Mouse (Mus musculus) hindbrain, embryonic 11.5 days (tissue): ENCODE measurements around the gene Dusp28. TPM values are rescaled to one million over a fixed set of nuclear protein-coding genes. Genes with fewer than 3 reads are reported as not detected.
A peak's percentile ranks its signal among the peaks of the same experiment; 100 is the strongest.

Experiments used
- ATAC-seq: fragments of 200-750 bp; cut with Nextera tagmentation; 2 replicates; pipeline ENCODE4 v1.8.0; 2017; ENCODE audit warnings: mild to moderate bottlenecking, moderate TSS enrichment, moderate library complexity; ENCODE audit not compliant: low FRiP score
- DNase-seq: peaks from one replicate; pipeline ENCODE4 v3.0.0-alpha.2; 2015; ENCODE audit warnings: low spot score
- H3K27ac ChIP-seq: fragments of 300-500 bp; sonication (generic); 2 replicates; pipeline ENCODE4 v1.5.1; 2014; ENCODE audit warnings: mild to moderate bottlenecking, low read depth, low read length
- H3K27me3 ChIP-seq: fragments of 300-500 bp; sonication (generic); 2 replicates; pipeline ENCODE4 v1.6.1; 2014; ENCODE audit warnings: mild to moderate bottlenecking, low read length, moderate library complexity, mixed read lengths; ENCODE audit not compliant: control insufficient read depth, insufficient read depth
- H3K36me3 ChIP-seq: fragments of 300-500 bp; sonication (generic); 2 replicates; pipeline ENCODE4 v1.6.1; 2014; ENCODE audit warnings: mild to moderate bottlenecking, low read length, moderate library complexity, mixed read lengths; ENCODE audit not compliant: control insufficient read depth, insufficient read depth
- H3K4me1 ChIP-seq: fragments of 300-500 bp; sonication (generic); replicated peaks from 2 replicates; pipeline ENCODE4 v1.6.1; 2014; ENCODE audit warnings: low read length, mixed read lengths; ENCODE audit not compliant: control insufficient read depth, insufficient read depth
- H3K4me2 ChIP-seq: fragments of 300-500 bp; sonication (generic); replicated peaks from 2 replicates; pipeline ENCODE4 v1.6.1; 2014; ENCODE audit warnings: mild to moderate bottlenecking, low read depth, low read length
- H3K4me3 ChIP-seq: fragments of 300-500 bp; sonication (generic); 2 replicates; pipeline ENCODE4 v1.5.1; 2014; ENCODE audit warnings: low read depth, low read length
- H3K9ac ChIP-seq: fragments of 300-500 bp; sonication (generic); 2 replicates; pipeline ENCODE4 v1.6.1; 2014; ENCODE audit warnings: low read depth, low read length
- H3K9me3 ChIP-seq: fragments of 300-500 bp; sonication (generic); 2 replicates; pipeline ENCODE4 v1.6.1; 2016; ENCODE audit warnings: low read length; ENCODE audit not compliant: control insufficient read depth
- WGBS: fragments of 180-500 bp; shearing (Covaris S2); extraction: QIAGEN DNeasy Blood & Tissue Kit; methylation state at CpG from one replicate; pipeline ENCODE4 v1.1.7; 2014; 5-methylcytosine and 5-hydroxymethylcytosine counted together
- polyA plus RNA-seq: library from polyadenylated mRNA; unstranded; fragments of >200 nt; fragmentation: Nextera tagmentation; extraction: Ambion mirVana; gene quantifications from 2 replicates; pipeline ENCODE4 v1.2.1, GENCODE M21; 2014

Gene Dusp28
- polyA plus RNA-seq, 1 experiment from 2014 or later: 8.5 TPM

DNA sequence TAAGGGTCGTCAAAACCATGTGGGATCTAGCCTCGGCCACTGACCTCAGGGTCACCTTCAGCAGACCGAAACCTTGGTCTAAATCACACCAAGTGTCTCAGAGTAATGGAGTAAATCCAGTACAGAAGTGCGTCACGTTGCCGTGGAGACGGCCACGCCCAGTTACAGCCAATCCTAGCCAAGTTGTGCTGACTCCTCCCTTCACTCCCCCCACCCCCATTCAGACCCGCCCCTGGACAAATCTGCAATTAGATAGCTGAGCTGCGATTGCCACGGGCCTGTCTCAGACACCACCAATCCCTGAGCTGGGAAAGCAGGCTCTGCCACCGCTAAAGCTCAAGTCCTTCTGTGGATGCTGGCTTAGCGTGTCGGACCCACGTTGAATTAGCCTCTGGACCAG lies 4.0 kb upstream of the Dusp28 start, which contains the start of gene Ankmy1:
TSS of gene Ankmy1 (minus strand) at position 121 of the 400 bp plus-strand sequence.
- Histone ChIP-seq H3K9ac (no peak within 1 kb of the TSS), H3K36me3 (no peaks in the 10 kb centered on the region), H3K27ac (no peak within 1 kb of the TSS), H3K27me3 (peaks cover 2% of the 10 kb centered on the region; the same call in 1 of the 2 replicates), H3K4me1 (peaks cover 3% of the 10 kb centered on the region; the same call in 1 of the 2 replicates), H3K4me3 (peak within 1 kb of the TSS; percentile 21), H3K9me3 (no peaks in the 10 kb centered on the region), H3K4me2 (peak within 1 kb of the TSS; percentile 39)
- peak; percentile 81 for DNase-seq
- peak; percentile 55 for ATAC-seq
- 3% methylated on average over 15 of the region's 15 CpGs for WGBS

- 79% methylated on average over 4 of the region's 4 CpGs for WGBS
- ATAC-seq: no peak
These were observed 3.2 kb upstream of the Dusp28 start for GRCm38 (mm10) chr1:92903627-92904026.

GRCm38 (mm10) chr1:92905703-92906310 lies 974 bp upstream of the Dusp28 start:
- H3K9ac ChIP-seq: no peak overlapping the region
- WGBS: 90% methylated on average over 2 of the region's 2 CpGs
- H3K9me3 ChIP-seq: no peaks in the 10 kb centered on the region
- ATAC-seq: no peak
- no peaks in the 10 kb centered on the region for H3K36me3 ChIP-seq
- no peak overlapping the region for H3K4me2 ChIP-seq
- H3K27me3 ChIP-seq: peaks cover 7% of the 10 kb centered on the region; the same call in 1 of the 2 replicates
- DNase-seq: no peak
- H3K27ac ChIP-seq: no peak overlapping the region
- H3K4me1 ChIP-seq: peaks cover 10% of the 10 kb centered on the region
- no peak overlapping the region for H3K4me3 ChIP-seq

More at GRCm38 (mm10) chr1:92903627-92904026, 3.2 kb upstream of the Dusp28 start:
- no peak overlapping the region for H3K4me3 ChIP-seq
- H3K9ac ChIP-seq: no peak overlapping the region
- no peaks in the 10 kb centered on the region for H3K36me3 ChIP-seq
- peaks cover 2% of the 10 kb centered on the region; the same call in 1 of the 2 replicates for H3K27me3 ChIP-seq
- peaks cover 3% of the 10 kb centered on the region; the same call in 1 of the 2 replicates for H3K4me1 ChIP-seq
- no peak overlapping the region for H3K27ac ChIP-seq
- H3K9me3 ChIP-seq: no peaks in the 10 kb centered on the region
- no peak overlapping the region for H3K4me2 ChIP-seq
- no peak for DNase-seq

DNA sequence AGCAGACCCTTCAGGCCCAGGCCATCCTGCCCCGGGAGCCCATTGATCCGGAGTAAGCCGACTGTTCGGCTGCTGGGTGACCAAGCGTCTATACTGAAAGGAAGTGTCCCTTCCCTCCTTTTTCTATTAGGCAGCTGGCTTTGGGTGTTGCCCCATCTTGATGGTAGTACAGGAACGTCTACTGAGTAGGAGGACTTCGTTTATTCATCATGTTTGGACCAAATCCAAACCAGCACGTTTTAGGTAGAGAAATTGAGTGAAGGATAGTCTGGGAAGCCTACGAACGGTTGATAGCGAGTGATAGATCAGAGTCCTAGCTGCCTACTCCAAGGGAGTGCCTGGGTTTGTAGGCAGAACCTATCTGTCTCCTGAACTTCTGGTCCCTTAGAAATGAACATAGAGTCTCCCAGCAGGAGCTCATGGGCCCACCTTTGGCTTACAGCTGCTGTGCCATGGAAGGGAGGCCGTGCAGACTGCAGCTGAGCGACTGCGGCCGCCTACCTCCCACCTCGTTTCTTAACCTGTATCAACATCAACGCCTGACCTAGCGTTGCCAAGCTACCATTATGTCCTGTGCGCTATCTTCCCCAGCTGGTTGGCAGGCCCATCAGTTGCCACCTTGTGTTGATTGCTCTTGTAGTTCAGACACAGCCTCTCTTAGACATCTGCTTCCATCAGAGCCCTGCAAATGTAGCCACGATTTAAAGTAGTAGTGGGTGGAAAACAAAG lies 1.0 kb downstream of the Dusp28 start:
- DNase-seq: no peak
- Histone ChIP-seq H3K9ac (peak overlapping the region; percentile 67), H3K4me1 (peaks cover 10% of the 10 kb centered on the region), H3K36me3 (no peaks in the 10 kb centered on the region), H3K4me3 (peak overlapping the region; percentile 73), H3K4me2 (peak overlapping the region; percentile 71), H3K27me3 (peaks cover 5% of the 10 kb centered on the region; the same call in 1 of the 2 replicates), H3K27ac (peak overlapping the region; percentile 58; the same call in 1 of the 2 replicates), H3K9me3 (no peaks in the 10 kb centered on the region)
- ATAC-seq: no peak
- 43% methylated on average over 20 of the region's 20 CpGs for WGBS

DNA sequence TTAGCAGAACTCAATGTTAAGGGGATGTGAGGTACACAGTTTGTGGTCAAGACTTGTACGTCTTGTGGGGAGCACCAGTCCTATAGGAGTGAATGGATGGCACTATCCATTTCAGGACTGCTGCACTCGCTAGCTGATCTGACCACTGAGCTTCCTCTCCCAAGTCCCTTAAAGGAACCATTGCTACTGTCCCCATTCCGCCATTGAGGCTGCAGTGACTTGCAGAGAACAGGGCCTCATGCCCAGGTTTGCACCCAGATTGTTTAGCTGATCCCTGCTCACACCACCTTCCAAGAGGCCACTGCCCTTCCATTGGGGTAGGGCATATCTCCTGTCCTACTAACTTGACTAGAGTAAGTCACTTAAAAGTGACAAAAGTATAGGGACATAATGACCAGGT lies 1.9 kb downstream of the Dusp28 start:
- no peak overlapping the region for H3K4me2 ChIP-seq
- H3K4me1 ChIP-seq: peaks cover 10% of the 10 kb centered on the region
- H3K27ac ChIP-seq: no peak overlapping the region
- no peak for DNase-seq
- H3K9me3 ChIP-seq: no peaks in the 10 kb centered on the region
- H3K9ac ChIP-seq: no peak overlapping the region
- H3K4me3 ChIP-seq: no peak overlapping the region
- 94% methylated on average over 3 of the region's 3 CpGs for WGBS
- ATAC-seq: no peak
- H3K27me3 ChIP-seq: peaks cover 5% of the 10 kb centered on the region; the same call in 1 of the 2 replicates
- H3K36me3 ChIP-seq: no peaks in the 10 kb centered on the region

GRCm38 (mm10) chr1:92909068-92909467 lies 2.3 kb downstream of the Dusp28 start:
- no peak overlapping the region for H3K4me3 ChIP-seq
- H3K27ac ChIP-seq: no peak overlapping the region
- ATAC-seq: no peak
- H3K9me3 ChIP-seq: no peaks in the 10 kb centered on the region
- 64% methylated on average over 4 of the region's 4 CpGs for WGBS
- no peak overlapping the region for H3K4me2 ChIP-seq
- peaks cover 5% of the 10 kb centered on the region; the same call in 1 of the 2 replicates for H3K27me3 ChIP-seq
- no peaks in the 10 kb centered on the region for H3K36me3 ChIP-seq
- no peak overlapping the region for H3K9ac ChIP-seq
- peaks cover 10% of the 10 kb centered on the region for H3K4me1 ChIP-seq
- DNase-seq: peak; percentile 51

DNA sequence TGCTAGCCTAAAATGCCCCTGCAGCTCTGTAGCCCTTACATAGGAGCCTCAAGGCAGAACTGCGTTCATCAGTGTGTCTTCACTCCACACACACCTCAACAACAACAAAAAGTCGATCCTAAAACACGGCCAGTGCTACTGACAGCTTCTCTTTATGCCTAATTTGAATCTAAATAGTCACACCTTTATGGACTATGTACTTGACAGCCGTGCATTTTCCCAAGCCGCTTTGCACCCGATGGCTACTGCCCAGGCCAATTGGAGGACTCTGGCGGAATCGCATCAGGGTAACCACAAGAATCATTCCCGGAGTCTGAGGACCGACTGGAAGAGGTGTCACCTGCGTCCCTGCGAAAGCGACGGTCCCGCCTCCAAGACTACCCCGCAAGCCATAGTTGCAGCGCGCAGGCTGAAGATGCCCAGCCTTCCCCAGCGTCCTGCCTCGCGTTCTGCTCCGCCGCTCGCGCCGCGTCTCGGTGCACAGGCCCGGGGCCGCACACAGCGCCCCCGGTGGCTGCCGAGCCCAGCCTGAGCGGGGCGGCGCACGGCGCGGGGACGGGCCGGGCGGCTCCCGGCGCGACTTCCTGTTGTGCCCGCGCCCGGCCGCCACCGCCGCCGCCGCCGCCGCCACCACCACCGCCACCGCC lies 3.6 kb downstream of the Dusp28 start, which contains the start of gene Rnpepl1:
TSS of gene Rnpepl1 (plus strand) at position 545 of the 647 bp plus-strand sequence.
- DNase-seq: peak; percentile 87
- Histone ChIP-seq H3K9ac (peak within 1 kb of the TSS; percentile 90), H3K27me3 (peaks cover 5% of the 10 kb centered on the region; the same call in 1 of the 2 replicates), H3K4me3 (peak within 1 kb of the TSS; percentile 86), H3K27ac (peak within 1 kb of the TSS; percentile 88), H3K9me3 (no peaks in the 10 kb centered on the region), H3K36me3 (0 out of 2 replicates have a peak, but pooled peaks cover 3% of the 10 kb centered on the region), H3K4me2 (peak within 1 kb of the TSS; percentile 96), H3K4me1 (peaks cover 10% of the 10 kb centered on the region)
- WGBS: under 1% methylated on average over 30 of the region's 57 CpGs
- peak; percentile 68 for ATAC-seq

GRCm38 (mm10) chr1:92910925-92911720 lies 4.3 kb downstream of the Dusp28 start:
- Histone ChIP-seq H3K4me2 (peak overlapping the region; percentile 96), H3K4me1 (peaks cover 10% of the 10 kb centered on the region), H3K9ac (peak overlapping the region; percentile 90), H3K36me3 (0 out of 2 replicates have a peak, but pooled peaks cover 3% of the 10 kb centered on the region), H3K27ac (peak overlapping the region; percentile 88), H3K9me3 (no peaks in the 10 kb centered on the region), H3K27me3 (peaks cover 5% of the 10 kb centered on the region; the same call in 1 of the 2 replicates), H3K4me3 (peak overlapping the region; percentile 86)
- ATAC-seq (peak; percentile 30), DNase-seq (peak; percentile 72)
- 1% methylated on average over 59 of the region's 85 CpGs for WGBS
